Mouse (Mus musculus): ENCODE results near the gene Pdzrn3. TPM values are rescaled to one million over a fixed set of nuclear protein-coding genes. Genes with fewer than 3 reads are reported as not detected.

Pdzrn3 gene
- total RNA-seq (2021) = 10 to 100 TPM; 28.6 to 40.4 TPM

GRCm38 (mm10) chr6:101377167-101377934 is at the start of gene Pdzrn3:
Gene Pdzrn3 (minus strand): TSS chr6:101377897.
- intact Hi-C loops (cut with DNase I) = loop anchor here (2.0 to 10.0 kb wide), 2 partner anchors 157 to 237 kb away; no protein-coding TSS in a partner anchor
- DNase-seq = peak; percentile 50 to 76

GRCm38 (mm10) chr6:101427296-101427695 is 49.6 kb upstream of the Pdzrn3 start:
- intact Hi-C loops (cut with DNase I) = no loop called here
- DNase-seq = no peak

DNA sequence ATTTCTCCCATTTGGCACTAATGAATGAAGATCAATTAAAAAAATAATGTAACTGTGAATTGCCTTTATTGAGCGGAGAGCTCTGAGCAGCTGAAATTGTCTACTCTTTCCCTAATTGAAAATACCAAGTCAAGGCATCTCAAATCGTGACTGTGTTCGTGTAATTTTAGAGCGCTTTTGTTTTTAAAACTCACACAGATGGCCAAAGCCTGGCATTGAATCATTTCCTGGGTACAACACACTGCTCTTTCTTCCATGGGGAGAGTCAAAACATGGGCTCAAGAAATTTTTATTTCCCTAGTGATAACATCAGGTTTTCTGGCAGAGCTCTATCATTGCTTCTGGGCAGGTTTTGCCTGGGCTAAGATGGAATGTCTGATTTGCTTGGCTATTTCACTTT is 48.6 kb upstream of the Pdzrn3 start:
- DNase-seq = no peak
- intact Hi-C loops (cut with DNase I) = no loop called here

- DNase-seq = no peak
- intact Hi-C loops (cut with DNase I) = no loop called here
Measured at GRCm38 (mm10) chr6:101422084-101422954, 44.6 kb upstream of the Pdzrn3 start.

GRCm38 (mm10) chr6:101418213-101418612 is 40.5 kb upstream of the Pdzrn3 start:
- DNase-seq = no peak
- intact Hi-C loops (cut with DNase I) = no loop called here

- intact Hi-C loops (cut with DNase I) = no loop called here
Measured at GRCm38 (mm10) chr6:101411701-101412100, 34.0 kb upstream of the Pdzrn3 start.

GRCm38 (mm10) chr6:101411064-101411463 is 33.4 kb upstream of the Pdzrn3 start:
- intact Hi-C loops (cut with DNase I) = no loop called here
- DNase-seq = no peak

More at GRCm38 (mm10) chr6:101411701-101412100, 34.0 kb upstream of the Pdzrn3 start:
- no peak for DNase-seq

GRCm38 (mm10) chr6:101396711-101397110 is 19.0 kb upstream of the Pdzrn3 start:
- intact Hi-C loops (cut with DNase I) = no loop called here
- DNase-seq = no peak

DNA sequence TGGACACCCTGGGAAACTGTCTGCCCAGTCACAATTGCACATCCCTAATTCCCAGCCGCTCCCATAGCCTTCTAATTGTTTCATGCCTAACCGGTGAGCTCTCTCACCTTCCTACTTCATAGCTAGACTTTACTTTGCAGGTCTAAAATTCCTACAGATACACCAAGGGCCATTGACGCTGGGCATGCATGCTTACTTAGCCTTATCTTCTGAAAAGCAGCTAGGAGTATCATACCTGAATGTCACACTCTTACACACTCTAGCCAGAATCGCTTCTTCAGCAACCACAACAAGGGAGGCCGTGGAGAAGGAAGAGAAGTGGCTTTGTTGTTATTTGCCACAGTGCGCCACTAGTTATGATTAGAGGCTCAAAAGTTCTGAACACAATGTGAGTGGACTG is 18.2 kb upstream of the Pdzrn3 start:
- intact Hi-C loops (cut with DNase I) = no loop called here
- DNase-seq = no peak

- no peak for DNase-seq
- intact Hi-C loops (cut with DNase I) = no loop called here
Measured at GRCm38 (mm10) chr6:101392801-101393117, 15.1 kb upstream of the Pdzrn3 start.

DNA sequence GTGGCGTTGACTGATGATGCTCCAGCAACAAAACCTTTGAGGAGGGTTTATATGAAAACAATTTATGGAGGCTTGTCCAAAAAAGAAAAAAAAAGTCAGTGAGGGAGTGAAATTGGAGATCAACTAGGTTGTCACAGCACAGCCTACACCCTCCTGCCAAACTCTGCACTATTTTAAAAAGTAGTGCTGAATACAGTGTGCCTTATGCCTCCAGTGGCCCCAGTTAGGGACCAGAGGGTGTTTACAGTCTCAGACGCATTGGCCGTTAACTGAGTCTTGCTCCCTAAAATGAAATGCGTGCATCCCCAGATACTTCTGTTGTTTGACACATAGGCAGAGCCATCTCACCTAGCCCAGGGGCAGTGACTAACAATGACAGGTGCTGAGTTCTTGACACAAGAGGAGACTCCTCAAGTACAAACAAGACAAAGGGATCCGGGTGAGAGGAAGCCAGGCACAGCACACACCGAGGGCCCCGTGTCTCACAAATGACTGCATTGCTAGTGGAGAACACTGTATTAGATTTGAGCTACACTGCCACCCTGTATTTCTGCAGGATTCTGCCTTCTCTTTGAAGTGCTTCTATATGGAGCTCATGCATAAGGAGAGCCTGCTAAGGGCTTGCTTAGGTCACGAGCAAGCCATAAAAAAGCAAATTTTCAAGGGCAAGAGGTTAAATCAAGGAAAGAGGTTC is 14.6 kb upstream of the Pdzrn3 start:
- intact Hi-C loops (cut with DNase I) = no loop called here
- no peak for DNase-seq

- intact Hi-C loops (cut with DNase I) = no loop called here
- no peak for DNase-seq
Measured at GRCm38 (mm10) chr6:101385490-101385889, 7.8 kb upstream of the Pdzrn3 start.

GRCm38 (mm10) chr6:101384958-101385357 is 7.3 kb upstream of the Pdzrn3 start:
- intact Hi-C loops (cut with DNase I) = no loop called here

DNA sequence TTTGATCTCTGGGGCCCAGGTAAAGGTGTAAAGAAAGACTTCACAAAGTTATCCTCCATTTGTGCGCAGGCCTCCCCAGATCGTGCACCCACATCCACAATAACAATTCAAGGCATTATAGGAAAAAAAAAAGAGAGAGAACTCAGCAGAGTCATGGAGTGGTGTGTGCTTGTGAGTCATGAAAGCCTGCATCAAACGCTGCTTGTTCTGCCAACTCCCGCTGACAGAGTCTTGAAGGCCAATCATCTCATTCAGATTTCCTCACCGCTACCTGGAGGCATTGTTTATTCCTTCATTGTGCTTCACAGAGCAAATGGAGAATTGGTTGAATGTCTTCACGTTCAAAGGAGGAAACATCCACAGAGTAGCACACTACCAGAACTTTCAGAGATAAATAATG is 6.8 kb upstream of the Pdzrn3 start:
- DNase-seq = no peak
- intact Hi-C loops (cut with DNase I) = no loop called here

More at GRCm38 (mm10) chr6:101384958-101385357, 7.3 kb upstream of the Pdzrn3 start:
- no peak for DNase-seq

DNA sequence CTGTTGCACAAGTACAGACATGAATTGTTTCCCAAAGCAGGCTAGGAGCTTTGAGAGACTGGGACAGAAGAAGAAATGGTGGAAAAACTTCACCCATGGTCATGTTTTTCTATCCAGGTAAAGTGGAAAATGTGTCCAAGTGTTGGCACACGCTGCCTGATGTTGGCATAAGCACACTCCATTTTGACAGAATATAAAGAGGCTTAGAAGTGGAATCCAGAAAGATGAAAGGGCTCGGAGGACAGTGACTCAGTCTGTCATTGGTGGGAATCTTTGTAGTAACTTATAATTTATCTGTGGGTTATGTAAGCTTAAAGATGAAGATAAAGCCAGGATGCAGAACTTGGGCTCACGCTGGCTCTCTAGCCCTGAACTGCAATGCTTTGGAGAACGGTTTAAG is 5.2 kb upstream of the Pdzrn3 start:
- intact Hi-C loops (cut with DNase I) = no loop called here
- no peak for DNase-seq

DNA sequence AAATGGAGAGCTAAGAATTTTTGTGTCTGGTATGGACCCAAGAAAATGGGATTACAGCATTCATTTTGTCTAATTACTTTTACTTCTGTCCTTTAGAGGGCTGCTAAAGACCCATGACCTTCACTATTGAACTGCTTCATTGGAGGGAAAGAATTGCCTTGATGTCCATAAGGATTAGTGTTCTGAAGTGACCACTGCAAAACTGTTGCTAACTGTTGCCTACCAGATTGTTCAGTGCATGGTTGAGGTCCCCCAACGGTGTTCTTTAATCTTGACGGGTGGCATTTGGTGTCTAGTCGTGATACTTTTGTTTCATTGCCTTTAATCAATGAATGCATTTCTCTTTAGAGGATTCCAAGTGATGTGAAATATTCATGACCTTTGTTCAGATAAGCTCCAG is 1.8 kb upstream of the Pdzrn3 start:
- no peak for DNase-seq
- intact Hi-C loops (cut with DNase I) = loop anchor here (2.0 to 10.0 kb wide), 2 partner anchors 113 to 235 kb away; no protein-coding TSS in a partner anchor

- DNase-seq = peak in 1 of 2 experiments; percentile 77
- intact Hi-C loops (cut with DNase I) = loop anchor here (2.0 to 10.0 kb wide), 3 partner anchors 111 to 237 kb away; no protein-coding TSS in a partner anchor
Measured at GRCm38 (mm10) chr6:101377935-101378609, 375 bp upstream of the Pdzrn3 start.

DNA sequence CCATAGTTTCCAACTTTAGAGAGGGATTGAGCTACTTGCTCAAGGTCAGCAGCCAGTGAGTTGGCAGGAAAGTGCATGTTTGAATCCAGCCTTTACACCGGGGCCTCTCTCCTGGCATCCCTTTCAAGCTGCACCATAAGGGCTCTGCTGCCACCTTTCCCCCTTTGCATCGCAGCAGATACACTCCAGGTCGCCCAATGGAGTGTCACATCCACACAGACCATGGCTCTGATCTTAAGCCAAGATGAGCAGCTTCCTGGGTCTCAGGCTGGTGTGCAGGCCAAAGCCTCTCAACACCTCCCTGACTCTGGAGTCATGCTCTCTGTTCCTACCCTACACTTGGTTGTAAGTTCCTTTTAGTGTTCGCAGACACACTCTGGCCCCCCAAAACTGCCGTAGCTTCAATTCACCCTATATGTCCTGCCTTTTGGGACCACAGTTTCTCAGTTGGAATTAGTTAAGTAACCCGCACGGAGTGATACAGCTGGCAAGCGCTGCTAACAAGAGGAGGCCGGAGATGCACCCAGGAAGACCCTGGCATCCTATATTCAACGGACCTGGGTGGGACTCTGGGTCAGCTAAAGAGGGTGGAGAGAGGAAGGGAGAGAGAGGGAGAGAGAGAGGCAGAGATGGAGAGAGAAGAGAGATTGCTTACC is 1.1 kb downstream of the Pdzrn3 start:
- intact Hi-C loops (cut with DNase I) = loop anchor here (2.0 to 10.0 kb wide), 2 partner anchors 158 to 238 kb away; no protein-coding TSS in a partner anchor

DNA sequence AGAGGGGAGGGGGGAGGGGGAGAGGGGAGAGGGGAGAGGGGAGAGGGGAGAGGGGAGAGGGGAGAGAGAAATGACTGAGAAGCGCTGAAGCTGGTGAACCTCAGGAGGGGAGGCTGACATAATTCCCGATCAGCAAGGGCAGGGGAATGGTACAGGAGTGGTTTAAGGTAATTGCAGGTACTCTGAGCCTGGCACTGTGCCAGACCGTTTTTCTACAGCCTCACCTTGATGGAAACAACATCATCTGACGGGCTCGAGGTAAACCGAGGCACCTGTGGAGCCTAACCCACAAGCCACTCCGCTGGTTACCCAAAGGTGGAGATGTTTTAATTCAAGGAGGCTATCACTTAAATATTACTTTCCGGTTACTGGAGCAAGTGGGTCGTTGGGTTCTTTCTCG is 1.6 kb downstream of the Pdzrn3 start:
- no peak for DNase-seq
- intact Hi-C loops (cut with DNase I) = loop anchor here (2.0 to 10.0 kb wide), 2 partner anchors 159 to 239 kb away; no protein-coding TSS in a partner anchor

More for the DNA sequence above, 1.1 kb downstream of the Pdzrn3 start:
- peak; percentile 26 to 53 for DNase-seq

Data from heart, postnatal 36 days (tissue).